Mouse (Mus musculus): ENCODE measurements around the gene Cox8a.

Gene Cox8a

GRCm38 (mm10) chr19:7182273-7182949 is 35.0 kb downstream of the Cox8a start:
- peak; percentile 98 for DNase-seq

- peak; percentile 59 for DNase-seq
Measured at GRCm38 (mm10) chr19:7181496-7181895, 35.9 kb downstream of the Cox8a start.

- DNase-seq, result peak; percentile 92
Measured at GRCm38 (mm10) chr19:7180756-7181405, 36.5 kb downstream of the Cox8a start.

- DNase-seq, result peak; percentile 91
Measured at GRCm38 (mm10) chr19:7178841-7179452, 38.5 kb downstream of the Cox8a start.

GRCm38 (mm10) chr19:7177804-7178511 is 39.5 kb downstream of the Cox8a start:
- no peak for DNase-seq

GRCm38 (mm10) chr19:7176041-7176696 is 41.2 kb downstream of the Cox8a start:
- no peak for DNase-seq

GRCm38 (mm10) chr19:7172051-7172866 is 45.2 kb downstream of the Cox8a start:
- DNase-seq, result no peak

GRCm38 (mm10) chr19:7171447-7171846 is 46.0 kb downstream of the Cox8a start:
- DNase-seq, result no peak

GRCm38 (mm10) chr19:7170916-7171315 is 46.5 kb downstream of the Cox8a start:
- DNase-seq, result no peak

GRCm38 (mm10) chr19:7168423-7168822 is 49.0 kb downstream of the Cox8a start:
- no peak for DNase-seq

- DNase-seq, result no peak
Measured at GRCm38 (mm10) chr19:7166767-7167166, 50.6 kb downstream of the Cox8a start.

GRCm38 (mm10) chr19:7166200-7166711 is 51.2 kb downstream of the Cox8a start:
- no peak for DNase-seq

- no peak for DNase-seq
Measured at GRCm38 (mm10) chr19:7165509-7166199, 51.8 kb downstream of the Cox8a start.
